Mouse (Mus musculus): ENCODE results near the gene Coro1b.

GRCm38 (mm10) chr19:4124432-4124831 lies 24.0 kb upstream of the Coro1b start:
- no peak for TF ChIP-seq POLR2A (IDR thresholded peaks at IDR 0.05; ENCODE audit: insufficient read depth, low read depth, low read length)
- TF ChIP-seq EP300 (IDR thresholded peaks at IDR 0.05; ENCODE audit: insufficient read depth, low read depth, low read length) = no peak

Measured in heart, adult 2 months (tissue).